Mouse (Mus musculus): ENCODE data around the gene Gm19426. TPM values are rescaled to one million over a fixed set of nuclear protein-coding genes. Genes with fewer than 3 reads are reported as not detected.
A peak's percentile ranks its signal among the peaks of the same experiment; 100 is the strongest.

Gene Gm19426
- polyA plus RNA-seq, 1 experiment from 2014 or later: 7.1 TPM

DNA sequence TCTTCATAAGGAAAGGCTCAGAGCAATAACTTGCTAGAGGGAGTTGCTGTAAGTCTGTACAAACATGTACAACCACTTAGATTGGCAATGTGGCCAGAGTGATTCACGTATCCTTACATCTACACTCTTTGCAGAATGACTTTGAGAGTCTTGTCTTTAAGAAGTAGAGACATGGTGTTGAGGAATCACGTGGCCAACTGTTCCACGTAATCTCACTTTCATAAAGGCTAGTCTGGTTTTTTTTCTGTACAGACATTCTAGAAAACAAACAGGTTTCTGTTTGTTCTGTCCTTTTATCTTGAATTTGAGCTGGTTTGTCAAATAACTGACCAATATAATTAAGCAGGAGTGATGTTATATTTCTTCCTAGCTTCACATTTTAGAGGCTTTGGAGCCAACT lies 17.9 kb upstream of the Gm19426 start:
- H3K4me1 ChIP-seq (replicated peaks; ENCODE audit: control insufficient read depth, insufficient read depth, low read length): no peaks in the 10 kb centered on the region
- ATAC-seq (ENCODE audit: low FRiP score): no peak
- H3K36me3 ChIP-seq (ENCODE audit: control insufficient read depth, insufficient read depth, low read length): no peaks in the 10 kb centered on the region
- H3K4me3 ChIP-seq (ENCODE audit: low read depth, low read length): no peak overlapping the region
- H3K9ac ChIP-seq (ENCODE audit: low read depth, low read length): no peak overlapping the region
- no peak overlapping the region for H3K4me2 ChIP-seq (replicated peaks; ENCODE audit: low read depth, low read length)
- no peak overlapping the region for H3K27ac ChIP-seq (ENCODE audit: low read depth, low read length)
- WGBS: 90% methylated on average over 3 of the region's 3 CpGs
- no peaks in the 10 kb centered on the region for H3K27me3 ChIP-seq (ENCODE audit: control insufficient read depth, insufficient read depth, low read length)
- no peaks in the 10 kb centered on the region for H3K9me3 ChIP-seq (ENCODE audit: control insufficient read depth, low read length)
- DNase-seq (ENCODE audit: low spot score): no peak

DNA sequence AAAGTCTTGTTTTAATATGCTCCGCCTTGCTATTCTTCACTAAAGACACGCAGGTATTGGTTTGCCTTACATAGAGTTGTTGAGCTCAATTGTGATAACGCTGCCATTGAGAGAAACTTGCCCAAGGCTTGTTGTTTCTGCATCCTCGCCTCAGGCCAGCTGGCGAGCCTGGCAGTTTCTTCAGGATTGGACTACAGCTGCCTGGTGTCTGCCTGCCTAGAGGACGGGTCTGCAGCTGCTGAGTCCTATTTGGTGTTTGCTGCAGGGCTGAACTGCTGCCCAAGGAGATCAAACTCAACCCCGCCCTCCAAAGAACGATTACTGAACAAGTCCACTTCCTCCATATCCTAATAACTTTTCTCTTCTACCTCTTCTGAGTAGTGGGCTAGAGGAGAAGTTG lies 17.3 kb upstream of the Gm19426 start:
- ATAC-seq (ENCODE audit: low FRiP score): no peak
- Histone ChIP-seq H3K27ac (ENCODE audit: low read depth, low read length) (no peak overlapping the region), H3K4me1 (replicated peaks; ENCODE audit: control insufficient read depth, insufficient read depth, low read length) (no peaks in the 10 kb centered on the region), H3K36me3 (ENCODE audit: control insufficient read depth, insufficient read depth, low read length) (no peaks in the 10 kb centered on the region), H3K4me3 (ENCODE audit: low read depth, low read length) (no peak overlapping the region), H3K9ac (ENCODE audit: low read depth, low read length) (no peak overlapping the region), H3K27me3 (ENCODE audit: control insufficient read depth, insufficient read depth, low read length) (no peaks in the 10 kb centered on the region), H3K4me2 (replicated peaks; ENCODE audit: low read depth, low read length) (no peak overlapping the region), H3K9me3 (ENCODE audit: control insufficient read depth, low read length) (no peaks in the 10 kb centered on the region)
- DNase-seq (ENCODE audit: low spot score): no peak
- 69% methylated on average over 8 of the region's 8 CpGs for WGBS

DNA sequence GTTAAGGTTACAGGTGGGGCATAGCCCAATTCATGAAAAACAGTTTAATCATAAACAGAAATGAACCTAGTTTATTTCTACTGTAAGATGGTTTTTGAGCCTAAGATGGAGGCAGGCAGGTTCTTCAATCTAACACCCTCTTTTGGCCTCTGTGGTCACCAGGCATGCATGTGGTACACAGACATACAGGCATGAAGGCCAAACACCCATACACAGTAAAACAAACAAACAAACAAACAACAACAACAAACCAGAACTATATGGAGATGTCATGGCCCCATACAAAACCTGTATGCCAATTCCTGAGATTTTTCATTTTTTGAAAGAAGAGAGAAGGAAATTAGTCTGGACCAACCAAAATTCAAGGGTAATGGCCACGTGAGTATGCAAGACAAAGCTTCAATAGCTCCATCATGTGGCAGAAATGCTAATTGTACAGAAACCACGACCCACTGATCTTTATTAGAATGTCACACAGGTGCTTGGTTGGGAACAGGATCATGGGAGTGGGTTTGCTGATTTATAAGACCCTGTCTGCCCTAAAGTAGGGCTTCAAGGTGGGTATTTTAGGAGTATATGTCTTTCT lies 15.2 kb upstream of the Gm19426 start:
- Histone ChIP-seq H3K4me1 (replicated peaks; ENCODE audit: control insufficient read depth, insufficient read depth, low read length) (no peaks in the 10 kb centered on the region), H3K9ac (ENCODE audit: low read depth, low read length) (no peak overlapping the region), H3K36me3 (ENCODE audit: control insufficient read depth, insufficient read depth, low read length) (no peaks in the 10 kb centered on the region), H3K27ac (ENCODE audit: low read depth, low read length) (no peak overlapping the region), H3K4me3 (ENCODE audit: low read depth, low read length) (no peak overlapping the region), H3K9me3 (ENCODE audit: control insufficient read depth, low read length) (no peaks in the 10 kb centered on the region), H3K4me2 (replicated peaks; ENCODE audit: low read depth, low read length) (no peak overlapping the region), H3K27me3 (ENCODE audit: control insufficient read depth, insufficient read depth, low read length) (no peaks in the 10 kb centered on the region)
- ATAC-seq (ENCODE audit: low FRiP score) (peak; percentile 67; the same call in 1 of the 2 replicates), DNase-seq (ENCODE audit: low spot score) (peak; percentile 74)
- WGBS: 2% methylated on average over 2 of the region's 2 CpGs

GRCm38 (mm10) chr2:84757026-84757682 lies 13.7 kb upstream of the Gm19426 start:
- DNase-seq (ENCODE audit: low spot score) (no peak), ATAC-seq (ENCODE audit: low FRiP score) (no peak)
- H3K27me3 ChIP-seq (ENCODE audit: control insufficient read depth, insufficient read depth, low read length): no peaks in the 10 kb centered on the region
- H3K36me3 ChIP-seq (ENCODE audit: control insufficient read depth, insufficient read depth, low read length): no peaks in the 10 kb centered on the region
- no peak overlapping the region for H3K9ac ChIP-seq (ENCODE audit: low read depth, low read length)
- no peak overlapping the region for H3K4me3 ChIP-seq (ENCODE audit: low read depth, low read length)
- WGBS: 65% methylated on average over 7 of the region's 7 CpGs
- no peak overlapping the region for H3K4me2 ChIP-seq (replicated peaks; ENCODE audit: low read depth, low read length)
- no peaks in the 10 kb centered on the region for H3K4me1 ChIP-seq (replicated peaks; ENCODE audit: control insufficient read depth, insufficient read depth, low read length)
- no peak overlapping the region for H3K27ac ChIP-seq (ENCODE audit: low read depth, low read length)
- H3K9me3 ChIP-seq (ENCODE audit: control insufficient read depth, low read length): no peaks in the 10 kb centered on the region

DNA sequence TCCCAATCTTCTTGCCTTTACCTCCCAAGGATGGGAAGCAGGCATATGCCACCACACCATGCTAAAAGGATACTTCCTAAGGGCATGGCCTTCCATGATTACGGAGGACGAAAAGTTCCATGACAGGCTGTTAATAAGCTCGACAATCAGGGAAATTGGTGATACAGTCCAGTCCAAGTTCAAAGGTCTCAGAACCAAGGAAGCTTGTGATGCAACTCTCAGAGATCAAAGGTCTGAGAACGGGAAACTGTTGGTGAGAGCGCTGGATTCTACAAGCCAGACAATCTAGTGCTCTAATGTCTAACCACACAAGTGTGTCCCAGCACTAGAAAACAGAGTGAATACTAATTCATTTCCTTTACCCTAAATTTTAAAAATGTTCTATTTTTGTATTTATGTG lies 12.8 kb upstream of the Gm19426 start:
- Histone ChIP-seq H3K9ac (ENCODE audit: low read depth, low read length) (no peak overlapping the region), H3K4me3 (ENCODE audit: low read depth, low read length) (no peak overlapping the region), H3K36me3 (ENCODE audit: control insufficient read depth, insufficient read depth, low read length) (no peaks in the 10 kb centered on the region), H3K4me1 (replicated peaks; ENCODE audit: control insufficient read depth, insufficient read depth, low read length) (no peaks in the 10 kb centered on the region), H3K27ac (ENCODE audit: low read depth, low read length) (no peak overlapping the region), H3K4me2 (replicated peaks; ENCODE audit: low read depth, low read length) (no peak overlapping the region), H3K27me3 (ENCODE audit: control insufficient read depth, insufficient read depth, low read length) (no peaks in the 10 kb centered on the region), H3K9me3 (ENCODE audit: control insufficient read depth, low read length) (no peaks in the 10 kb centered on the region)
- whole genome bisulfite sequencing: 86% methylated on average over 5 of the region's 5 CpGs
- DNase-seq (ENCODE audit: low spot score): no peak
- no peak for ATAC-seq (ENCODE audit: low FRiP score)

DNA sequence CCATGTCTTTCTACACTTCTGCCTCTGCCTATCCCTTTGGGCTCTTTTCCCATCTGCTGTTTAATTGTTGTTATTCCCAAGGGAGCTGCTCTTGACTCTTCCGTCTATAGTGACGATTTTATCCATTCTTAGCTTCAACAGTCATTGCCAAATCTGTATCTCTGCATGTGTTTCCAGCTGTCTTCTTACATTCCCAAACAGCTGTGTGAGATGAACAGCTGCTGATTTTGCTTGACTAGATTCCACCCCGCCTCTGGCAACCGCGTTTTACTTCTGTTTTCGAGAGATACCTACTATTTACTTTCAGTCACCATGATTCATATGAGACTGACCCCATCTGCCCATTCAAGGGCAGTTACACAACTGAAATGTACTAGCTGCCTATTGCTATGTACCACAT lies 6.7 kb upstream of the Gm19426 start:
- 72% methylated on average over 6 of the region's 6 CpGs for WGBS
- no peak for ATAC-seq (ENCODE audit: low FRiP score)
- DNase-seq (ENCODE audit: low spot score): no peak

DNA sequence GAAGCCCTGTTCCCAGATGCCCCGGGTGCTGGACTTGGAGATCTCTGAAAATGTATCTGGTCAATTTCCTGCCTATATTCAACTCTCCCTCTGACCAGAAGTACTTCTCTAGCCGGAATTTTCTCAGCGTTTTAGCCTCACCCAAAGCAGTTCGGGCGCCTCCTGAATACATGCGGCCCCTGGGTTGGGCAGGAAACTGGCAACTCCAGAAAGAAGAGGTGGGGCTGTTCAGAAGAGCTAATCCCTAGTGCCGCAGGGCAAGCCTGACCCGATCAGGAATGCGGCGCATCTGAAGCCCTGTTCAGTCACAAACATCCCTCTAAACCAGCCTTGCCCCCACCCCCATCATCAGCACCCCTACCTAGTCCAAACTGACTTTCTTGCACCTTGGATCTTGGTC lies 671 bp upstream of the Gm19426 start:
- Histone ChIP-seq H3K9ac (ENCODE audit: low read depth, low read length) (peak overlapping the region; percentile 51), H3K4me1 (replicated peaks; ENCODE audit: control insufficient read depth, insufficient read depth, low read length) (peaks cover 10% of the 10 kb centered on the region), H3K36me3 (ENCODE audit: control insufficient read depth, insufficient read depth, low read length) (no peaks in the 10 kb centered on the region), H3K27ac (ENCODE audit: low read depth, low read length) (peak overlapping the region; percentile 99), H3K9me3 (ENCODE audit: control insufficient read depth, low read length) (no peaks in the 10 kb centered on the region), H3K4me2 (replicated peaks; ENCODE audit: low read depth, low read length) (peak overlapping the region; percentile 94), H3K4me3 (ENCODE audit: low read depth, low read length) (peak overlapping the region; percentile 87), H3K27me3 (ENCODE audit: control insufficient read depth, insufficient read depth, low read length) (no peaks in the 10 kb centered on the region)
- under 1% methylated on average over 10 of the region's 10 CpGs for WGBS
- DNase-seq (ENCODE audit: low spot score) (no peak), ATAC-seq (ENCODE audit: low FRiP score) (peak; percentile 23)

More for the DNA sequence above, 6.7 kb upstream of the Gm19426 start:
- Histone ChIP-seq H3K4me3 (ENCODE audit: low read depth, low read length) (no peak overlapping the region), H3K9ac (ENCODE audit: low read depth, low read length) (no peak overlapping the region), H3K27ac (ENCODE audit: low read depth, low read length) (no peak overlapping the region), H3K36me3 (ENCODE audit: control insufficient read depth, insufficient read depth, low read length) (no peaks in the 10 kb centered on the region), H3K27me3 (ENCODE audit: control insufficient read depth, insufficient read depth, low read length) (no peaks in the 10 kb centered on the region), H3K4me1 (replicated peaks; ENCODE audit: control insufficient read depth, insufficient read depth, low read length) (no peaks in the 10 kb centered on the region), H3K4me2 (replicated peaks; ENCODE audit: low read depth, low read length) (no peak overlapping the region), H3K9me3 (ENCODE audit: control insufficient read depth, low read length) (no peaks in the 10 kb centered on the region)

- Histone ChIP-seq H3K9me3 (ENCODE audit: control insufficient read depth, low read length) (no peaks in the 10 kb centered on the region), H3K4me2 (replicated peaks; ENCODE audit: low read depth, low read length) (peak overlapping the region; percentile 94), H3K4me1 (replicated peaks; ENCODE audit: control insufficient read depth, insufficient read depth, low read length) (peaks cover 20% of the 10 kb centered on the region), H3K27me3 (ENCODE audit: control insufficient read depth, insufficient read depth, low read length) (no peaks in the 10 kb centered on the region), H3K36me3 (ENCODE audit: control insufficient read depth, insufficient read depth, low read length) (no peaks in the 10 kb centered on the region), H3K27ac (ENCODE audit: low read depth, low read length) (peak overlapping the region; percentile 99), H3K4me3 (ENCODE audit: low read depth, low read length) (peak overlapping the region; percentile 87), H3K9ac (ENCODE audit: low read depth, low read length) (peak overlapping the region; percentile 98)
- ATAC-seq (ENCODE audit: low FRiP score) (peak; percentile 86), DNase-seq (ENCODE audit: low spot score) (peak; percentile 94)
- under 1% methylated on average over 25 of the region's 26 CpGs for WGBS
These were observed 788 bp downstream of the Gm19426 start for GRCm38 (mm10) chr2:84742451-84743283.
